Mouse (Mus musculus): Measurements from ENCODE around the gene Agap1.

DNA sequence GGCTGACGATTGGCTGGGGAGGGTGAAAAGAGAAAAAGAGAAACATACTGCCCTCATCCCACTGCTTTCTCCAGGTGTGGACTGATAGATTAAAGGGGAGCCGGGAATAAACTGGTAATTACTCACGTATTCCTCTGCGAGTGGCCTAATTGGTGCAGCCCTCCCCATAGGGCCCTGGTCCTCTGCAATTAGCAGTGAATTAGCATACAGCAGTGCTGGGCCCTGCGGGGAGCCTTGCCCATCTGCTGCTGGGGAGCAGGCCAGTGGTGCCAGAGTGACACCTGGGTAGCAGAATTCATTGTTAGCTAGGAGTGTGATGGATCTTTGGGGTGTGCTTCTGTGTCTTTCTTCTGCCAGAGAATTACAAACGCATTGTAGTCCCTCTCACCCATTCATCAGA is 87.9 kb downstream of the Agap1 start:
- TF ChIP-seq CTCF (IDR thresholded peaks at IDR 0.05) (no peak), EP300 (IDR thresholded peaks at IDR 0.05) (no peak)
